Mouse (Mus musculus) brain, embryonic 18.5 days (tissue): Measurements from ENCODE around the gene Fam163b.

Source experiments
- DNase-seq: peaks from one replicate; pipeline ENCODE4 v3.0.0-alpha.2; 2012; ENCODE audit warnings: low read depth, low spot score

Gene Fam163b

GRCm38 (mm10) chr2:27135935-27136334 lies 6.4 kb downstream of the Fam163b start:
- no peak for DNase-seq

- DNase-seq = no peak
Observed at GRCm38 (mm10) chr2:27128990-27129389, 13.3 kb downstream of the Fam163b start.

GRCm38 (mm10) chr2:27126496-27126895 lies 15.8 kb downstream of the Fam163b start:
- no peak for DNase-seq

- DNase-seq = no peak
Observed at GRCm38 (mm10) chr2:27125979-27126378, 16.3 kb downstream of the Fam163b start.

- no peak for DNase-seq
Observed at GRCm38 (mm10) chr2:27123121-27123520, 19.2 kb downstream of the Fam163b start.

- no peak for DNase-seq
Observed at GRCm38 (mm10) chr2:27122578-27122977, 19.7 kb downstream of the Fam163b start.

- DNase-seq = no peak
Observed at GRCm38 (mm10) chr2:27121626-27122355, 20.5 kb downstream of the Fam163b start.

GRCm38 (mm10) chr2:27120241-27120641 lies 22.1 kb downstream of the Fam163b start:
- DNase-seq = no peak

GRCm38 (mm10) chr2:27119766-27120165 lies 22.5 kb downstream of the Fam163b start:
- no peak for DNase-seq

- no peak for DNase-seq
Observed at GRCm38 (mm10) chr2:27118452-27118851, 23.8 kb downstream of the Fam163b start.

GRCm38 (mm10) chr2:27114169-27114568 lies 28.1 kb downstream of the Fam163b start:
- no peak for DNase-seq

GRCm38 (mm10) chr2:27112585-27112984 lies 29.7 kb downstream of the Fam163b start:
- no peak for DNase-seq

GRCm38 (mm10) chr2:27109052-27109451 lies 33.2 kb downstream of the Fam163b start:
- DNase-seq = no peak

- DNase-seq = no peak
Observed at GRCm38 (mm10) chr2:27108144-27108543, 34.1 kb downstream of the Fam163b start.

GRCm38 (mm10) chr2:27106816-27107215 lies 35.5 kb downstream of the Fam163b start:
- DNase-seq = no peak

- no peak for DNase-seq
Observed at GRCm38 (mm10) chr2:27103554-27103953, 38.7 kb downstream of the Fam163b start.

GRCm38 (mm10) chr2:27097776-27098175 lies 44.5 kb downstream of the Fam163b start:
- DNase-seq = no peak

GRCm38 (mm10) chr2:27097241-27097656 lies 45.0 kb downstream of the Fam163b start:
- DNase-seq = no peak

GRCm38 (mm10) chr2:27096341-27096981 lies 45.8 kb downstream of the Fam163b start:
- DNase-seq = no peak

- no peak for DNase-seq
Observed at GRCm38 (mm10) chr2:27095178-27095577, 47.1 kb downstream of the Fam163b start.

GRCm38 (mm10) chr2:27089238-27089637 lies 53.1 kb downstream of the Fam163b start:
- no peak for DNase-seq

GRCm38 (mm10) chr2:27088700-27089099 lies 53.6 kb downstream of the Fam163b start:
- no peak for DNase-seq

GRCm38 (mm10) chr2:27088071-27088644 lies 54.1 kb downstream of the Fam163b start:
- DNase-seq = no peak
